Mouse (Mus musculus): ENCODE results near the gene Higd1b.

Higd1b gene

GRCm38 (mm10) chr11:102838616-102839150 lies 3.0 kb downstream of the Higd1b start:
- no peak for DNase-seq

DNA sequence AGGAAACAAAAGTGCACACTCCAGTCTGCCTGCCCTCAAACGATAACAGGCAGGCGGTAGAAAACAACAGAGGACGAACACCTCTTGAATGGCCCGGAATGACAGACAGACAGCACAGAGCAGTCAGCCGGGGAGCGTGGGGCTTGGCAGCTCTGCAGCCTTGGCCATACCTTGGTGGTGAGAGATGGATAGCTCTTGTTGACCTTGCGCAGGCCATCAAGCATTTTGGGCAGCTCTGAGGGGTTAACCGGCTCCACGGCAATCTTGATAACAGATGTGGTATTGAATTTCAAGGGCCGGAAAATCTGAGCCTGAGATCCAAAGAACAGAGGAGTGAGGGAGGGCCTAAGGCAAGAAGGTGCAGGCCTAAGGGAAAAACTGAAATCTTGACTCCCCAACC lies 10.3 kb downstream of the Higd1b start:
- DNase-seq, result no peak

- peak; percentile 56 to 69 for DNase-seq
Observed at GRCm38 (mm10) chr11:102851883-102852282, 16.2 kb downstream of the Higd1b start.

- no peak for DNase-seq
Observed at GRCm38 (mm10) chr11:102853760-102854159, 18.1 kb downstream of the Higd1b start.

DNA sequence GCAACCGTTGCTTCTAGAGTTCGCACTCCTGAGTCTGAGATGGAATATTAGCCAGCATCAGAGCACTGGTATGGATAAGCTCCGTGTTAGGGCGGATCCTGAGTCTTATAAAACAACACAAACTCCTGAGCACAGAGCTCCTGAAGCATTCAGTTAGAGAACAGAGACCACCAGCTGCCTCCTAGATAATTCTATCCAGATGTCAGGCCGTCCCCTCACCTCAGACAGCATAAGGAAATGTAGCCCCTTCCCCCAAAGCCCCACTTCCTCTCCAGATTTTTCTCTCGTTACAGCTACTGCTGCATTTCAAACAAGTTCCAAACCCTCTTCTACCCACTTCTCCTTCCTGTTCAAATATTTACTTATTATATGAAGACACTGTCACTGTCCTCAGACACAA lies 20.3 kb downstream of the Higd1b start:
- no peak for DNase-seq

DNA sequence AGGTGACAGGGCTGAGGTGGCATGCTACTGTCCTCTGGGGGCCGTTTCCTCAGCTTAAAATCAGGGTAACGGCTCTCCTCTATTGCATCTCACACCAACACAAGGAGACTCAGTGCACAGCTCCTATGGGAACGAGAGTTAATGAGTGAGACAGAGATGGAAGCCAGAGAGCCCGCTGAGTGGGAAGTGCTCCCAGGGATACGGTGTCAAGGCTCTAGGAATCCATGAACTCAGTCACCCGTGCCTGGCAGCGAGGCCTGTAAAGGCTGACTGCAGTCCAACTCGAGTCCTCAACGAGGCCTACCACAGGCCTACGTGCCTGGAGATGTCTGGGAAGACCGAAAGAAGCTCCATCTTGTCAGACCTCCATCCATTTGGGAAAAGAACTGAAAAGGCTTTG lies 23.3 kb downstream of the Higd1b start:
- no peak for DNase-seq

DNA sequence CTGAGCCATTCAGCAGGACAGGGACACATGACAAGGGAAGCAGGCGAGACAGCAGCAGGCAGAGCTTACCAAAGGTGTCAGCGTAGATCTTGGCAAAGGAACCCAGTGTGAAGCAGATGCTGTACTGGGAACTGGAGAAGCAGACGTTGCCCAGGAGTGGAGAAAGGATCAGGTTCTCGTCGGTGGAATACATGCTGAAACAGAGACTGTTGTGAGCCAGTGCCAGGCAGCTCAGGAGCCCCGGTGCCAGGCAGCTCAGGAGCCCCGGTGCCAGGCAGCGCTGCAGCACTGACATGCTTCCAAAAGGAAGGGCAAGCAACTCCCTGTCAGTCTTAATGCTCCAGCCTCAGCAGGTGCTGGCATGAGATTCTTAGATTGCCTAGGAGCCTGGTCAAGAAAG lies 24.3 kb downstream of the Higd1b start:
- DNase-seq, result no peak

DNA sequence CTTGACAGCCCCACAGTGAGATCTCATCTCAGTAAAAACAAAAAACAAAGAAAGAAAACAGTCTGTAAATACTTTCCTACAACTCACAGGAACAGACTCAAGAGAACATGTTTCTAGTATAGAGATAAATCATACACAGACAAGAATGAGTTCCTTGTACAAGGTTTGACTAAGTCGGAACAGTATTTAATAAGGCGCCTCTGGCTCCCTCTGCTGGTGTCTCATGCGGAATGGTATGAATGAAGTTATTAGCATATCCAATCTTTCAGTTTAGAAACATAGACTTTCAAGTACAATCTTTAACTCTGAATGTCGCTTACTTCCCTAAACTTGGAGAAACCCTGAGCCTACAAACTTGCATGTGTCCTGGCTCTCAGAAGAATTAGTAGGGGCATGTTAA lies 28.6 kb downstream of the Higd1b start:
- peak in 1 of 2 experiments; percentile 66 for DNase-seq

DNA sequence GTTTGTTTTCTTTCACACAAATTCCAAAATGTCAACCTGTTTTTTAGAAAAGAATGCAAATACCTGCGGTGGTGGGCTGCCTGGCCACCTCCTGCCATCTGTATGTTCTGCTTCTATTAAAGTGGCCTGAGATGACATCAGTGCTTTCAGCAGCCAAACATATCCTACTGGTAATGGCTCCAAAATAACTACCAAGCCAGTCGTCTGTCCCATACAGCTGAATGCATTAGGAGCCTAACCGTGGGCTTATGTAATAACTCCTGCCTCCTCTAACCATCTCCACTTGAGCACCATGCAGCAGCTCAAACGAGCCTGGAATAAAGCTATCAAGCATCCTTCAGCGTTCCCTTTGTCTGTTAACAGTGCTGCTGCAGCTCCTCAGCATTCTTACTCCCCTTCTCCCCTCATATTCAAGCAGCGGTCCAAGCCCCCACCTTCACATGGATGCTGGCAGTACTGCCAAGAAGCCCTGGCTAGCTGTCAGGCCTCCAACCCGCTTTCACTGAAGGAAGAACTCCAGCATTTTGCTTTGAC lies 39.2 kb downstream of the Higd1b start:
- DNase-seq, result no peak

DNA sequence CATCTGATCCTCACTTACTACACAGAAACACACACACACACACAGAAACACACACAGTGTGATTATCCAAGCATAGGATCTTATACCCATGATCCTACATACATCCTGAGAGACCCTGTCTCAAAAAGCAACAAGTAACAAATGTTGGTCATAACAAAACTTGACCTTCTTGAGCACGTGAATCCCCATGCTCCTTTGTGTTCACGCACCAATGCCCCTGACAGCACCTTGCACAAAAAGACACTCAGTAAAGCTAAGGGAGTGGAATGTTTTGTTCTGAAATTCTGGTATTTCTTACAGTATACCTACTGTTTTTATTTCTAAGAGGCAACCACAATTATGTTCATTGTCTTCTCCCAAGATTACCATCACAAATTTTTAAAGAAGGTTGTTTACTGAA lies 43.9 kb downstream of the Higd1b start:
- DNase-seq, result no peak

DNA sequence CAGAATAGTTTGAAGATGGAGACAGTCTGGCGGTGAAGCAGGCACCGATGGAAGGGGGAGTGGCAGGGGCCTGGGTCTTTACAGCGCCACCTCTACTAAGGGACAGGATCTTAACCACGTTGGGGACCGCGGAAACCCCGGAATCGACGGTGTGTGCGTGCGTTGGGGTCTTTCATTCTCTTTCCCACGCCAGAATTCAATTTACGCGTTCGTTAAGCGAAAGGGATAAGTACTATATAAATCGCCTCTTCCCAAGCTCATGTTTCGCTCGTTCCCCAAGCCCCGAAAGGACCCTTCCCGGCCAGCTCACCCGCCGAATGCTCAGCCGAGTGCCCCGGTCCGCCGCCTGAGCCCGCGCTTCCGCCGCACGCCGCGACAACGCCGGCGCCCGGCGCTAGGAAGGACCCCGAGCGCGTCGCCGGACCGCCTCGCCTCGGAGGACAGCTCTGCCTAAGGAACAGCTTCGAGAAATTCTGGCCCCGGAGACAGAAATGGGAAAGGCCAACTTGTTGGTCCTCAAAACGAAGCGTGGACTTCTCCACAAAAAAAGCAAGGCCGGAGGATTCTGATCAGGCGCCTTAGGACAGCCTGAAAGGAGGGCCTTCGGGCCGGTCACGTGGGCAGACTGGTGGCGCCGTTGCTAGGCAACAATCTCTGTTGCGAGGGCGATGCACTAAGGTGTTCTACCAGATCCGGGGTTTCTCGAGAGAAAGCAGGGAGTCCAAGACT lies 45.1 kb downstream of the Higd1b start, which contains the start of the genes Eftud2 and Ccdc103:
Gene Eftud2, minus strand, starts transcription at position 401 of the 729 bp plus-strand sequence.
Gene Ccdc103, plus strand, starts transcription at position 620 of the 729 bp plus-strand sequence.
- DNase-seq, result peak; percentile 91 to 94

- no peak for DNase-seq
Observed at GRCm38 (mm10) chr11:102881314-102882198, 45.9 kb downstream of the Higd1b start.

DNA sequence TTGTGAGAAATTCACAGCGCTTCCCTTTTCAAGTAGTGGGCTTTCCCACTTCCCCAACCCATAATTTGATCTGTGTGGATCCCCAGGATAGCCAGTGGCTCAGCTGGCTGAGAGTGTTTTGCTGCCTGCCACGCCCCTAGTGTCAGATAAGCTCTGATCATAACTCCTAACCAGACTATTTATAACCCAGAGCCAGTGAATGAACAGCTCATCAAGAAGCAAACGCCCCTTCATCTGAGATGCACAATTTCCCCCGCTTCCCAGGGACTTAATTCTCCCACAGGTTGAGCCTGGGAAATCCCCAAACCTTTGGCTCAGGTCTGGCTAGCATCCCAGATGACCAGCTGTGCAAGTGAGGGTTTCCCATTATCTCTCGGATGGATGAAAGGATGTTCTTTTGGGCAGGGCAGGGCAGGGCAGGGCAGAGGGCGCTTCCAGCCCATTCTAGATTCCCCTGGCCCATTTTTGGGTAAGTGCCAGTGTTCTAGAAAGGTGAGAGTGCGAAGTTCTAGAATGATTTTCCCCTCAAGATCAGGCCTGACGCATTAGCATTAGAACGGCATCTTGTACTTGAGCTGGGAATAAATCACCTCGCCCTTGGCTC lies 49.1 kb downstream of the Higd1b start, which contains the start of gene Fam187a:
Gene Fam187a, plus strand, starts transcription at position 554 of the 604 bp plus-strand sequence.
- DNase-seq, result no peak

DNA sequence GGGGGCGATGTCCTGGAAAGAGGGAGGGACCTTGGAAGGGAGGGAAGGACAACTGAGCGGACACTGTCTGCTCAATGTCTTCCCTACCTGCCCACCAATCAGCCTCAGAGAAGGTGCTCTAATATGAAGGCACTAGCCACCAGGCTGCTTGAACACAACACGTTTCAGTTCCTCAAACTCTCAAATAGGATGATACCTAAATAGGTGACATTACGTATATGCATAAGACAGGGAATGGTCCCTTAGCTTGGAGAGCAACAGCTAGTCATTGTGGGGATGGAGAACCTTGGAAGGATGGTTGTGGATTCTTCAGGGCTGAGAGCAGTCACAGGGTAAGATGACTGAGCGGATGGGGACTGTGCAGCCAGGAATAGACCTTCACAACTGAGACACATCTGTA lies 51.8 kb downstream of the Higd1b start:
- DNase-seq, result no peak
